Mouse (Mus musculus) stomach, embryonic 14.5 days (tissue): ENCODE data around the gene Gna11. TPM values are rescaled to one million over a fixed set of nuclear protein-coding genes. Genes with fewer than 3 reads are reported as not detected.
A peak's percentile ranks its signal among the peaks of the same experiment; 100 is the strongest.

Experiments used
- ATAC-seq: fragments of 200-750 bp; cut with Nextera tagmentation; 2 replicates; pipeline ENCODE4 v1.8.0; 2017; ENCODE audit warnings: low read depth, moderate TSS enrichment; ENCODE audit not compliant: insufficient number of reproducible peaks, insufficient read depth, low FRiP score
- H3K27ac ChIP-seq: fragments of 300-500 bp; sonication (generic); 2 replicates; pipeline ENCODE4 v1.5.1; 2014; ENCODE audit warnings: mild to moderate bottlenecking, low read length, moderate library complexity, mixed read lengths
- H3K27me3 ChIP-seq: fragments of 300-500 bp; sonication (generic); 2 replicates; pipeline ENCODE4 v1.6.1; 2014; ENCODE audit warnings: low read length, control low read depth, mixed read lengths; ENCODE audit not compliant: control insufficient read depth, insufficient read depth
- H3K36me3 ChIP-seq: fragments of 300-500 bp; sonication (generic); 2 replicates; pipeline ENCODE4 v1.6.1; 2014; ENCODE audit warnings: mild to moderate bottlenecking, control low read depth, low read length, moderate library complexity, mixed read lengths; ENCODE audit not compliant: control insufficient read depth, insufficient read depth
- H3K4me1 ChIP-seq: fragments of 300-500 bp; sonication (generic); 2 replicates; pipeline ENCODE4 v1.6.1; 2014; ENCODE audit warnings: low read length, control low read depth, mixed read lengths; ENCODE audit not compliant: control insufficient read depth, insufficient read depth
- H3K4me2 ChIP-seq: fragments of 300-500 bp; sonication (generic); replicated peaks from 2 replicates; pipeline ENCODE4 v1.6.1; 2014; ENCODE audit warnings: low read depth, low read length, control low read depth
- H3K4me3 ChIP-seq: fragments of 300-500 bp; sonication (generic); 2 replicates; pipeline ENCODE4 v1.5.1; 2014; ENCODE audit warnings: low read depth, low read length, control low read depth
- H3K9ac ChIP-seq: fragments of 300-500 bp; sonication (generic); replicated peaks from 2 replicates; pipeline ENCODE4 v1.6.1; 2014; ENCODE audit warnings: low read depth, mild to moderate bottlenecking, control low read depth, low read length, moderate library complexity, mixed read lengths
- H3K9me3 ChIP-seq: fragments of 300-500 bp; sonication (generic); 2 replicates; pipeline ENCODE4 v1.6.1; 2016; ENCODE audit warnings: low read depth, low read length, control low read depth; ENCODE audit not compliant: control insufficient read depth
- WGBS: fragments of 180-500 bp; shearing (Covaris S2); extraction: QIAGEN DNeasy Blood & Tissue Kit; methylation state at CpG from one replicate; pipeline ENCODE4 v1.1.7; 2014; 5-methylcytosine and 5-hydroxymethylcytosine counted together
- polyA plus RNA-seq: library from polyadenylated mRNA; unstranded; fragments of >200 nt; fragmentation: Nextera tagmentation; extraction: Ambion mirVana; gene quantifications from 2 replicates; pipeline ENCODE4 v1.2.1, GENCODE M21; 2014

Gna11 gene
- polyA plus RNA-seq, 1 experiment from 2014 or later: 89.3 TPM

DNA sequence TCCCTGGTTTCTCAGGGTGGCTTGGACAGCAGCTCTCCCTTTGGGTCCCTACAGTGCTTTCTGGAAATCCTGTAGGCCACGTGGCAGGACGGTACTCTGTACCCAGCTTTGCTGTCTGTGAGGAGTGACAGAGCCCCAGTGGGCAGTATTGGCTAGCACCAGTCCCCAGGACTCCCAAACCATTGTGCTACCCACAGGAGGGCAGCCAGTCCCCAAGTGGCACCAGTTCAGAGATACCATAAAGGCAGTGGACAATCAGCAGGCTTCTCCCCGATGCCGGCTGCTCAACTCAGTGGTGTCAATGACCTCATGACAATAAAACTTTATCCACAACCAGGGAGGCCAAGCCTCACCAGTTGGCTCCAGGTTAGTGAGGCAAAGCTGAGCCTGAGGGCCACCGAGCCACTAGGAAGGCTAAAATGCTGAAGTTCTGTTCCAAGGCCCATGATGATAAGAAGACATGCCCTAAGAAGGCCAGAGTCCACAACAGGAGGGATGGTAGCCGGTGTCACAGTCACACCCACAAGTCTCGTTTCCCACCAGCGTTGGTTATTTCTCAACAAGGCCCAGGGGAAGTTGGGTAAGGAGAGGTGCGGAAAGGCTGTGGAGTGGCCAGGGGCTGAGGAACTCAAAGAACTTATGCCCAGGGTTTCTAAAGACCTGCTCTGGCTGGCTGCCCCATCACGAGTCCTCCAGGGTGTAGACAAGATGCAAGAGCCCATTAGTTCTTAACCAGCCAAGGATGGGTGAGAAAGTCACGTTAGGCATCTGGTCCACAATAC lies 50.5 kb downstream of the Gna11 start:
- 84% methylated on average over 11 of the region's 11 CpGs for WGBS
- Histone ChIP-seq H3K9ac (no peak overlapping the region), H3K4me1 (peaks cover 12% of the 10 kb centered on the region), H3K27ac (no peak overlapping the region), H3K4me2 (peak overlapping the region; percentile 93; the same call in 1 of the 2 replicates), H3K27me3 (no peaks in the 10 kb centered on the region), H3K36me3 (peaks cover 36% of the 10 kb centered on the region), H3K9me3 (no peaks in the 10 kb centered on the region), H3K4me3 (no peak overlapping the region)
- no peak for ATAC-seq

GRCm38 (mm10) chr10:81493601-81494220 lies 51.3 kb downstream of the Gna11 start:
- no peak overlapping the region for H3K4me2 ChIP-seq
- no peaks in the 10 kb centered on the region for H3K9me3 ChIP-seq
- H3K4me1 ChIP-seq: peaks cover 12% of the 10 kb centered on the region
- H3K9ac ChIP-seq: no peak overlapping the region
- ATAC-seq: no peak
- H3K4me3 ChIP-seq: no peak overlapping the region
- 82% methylated on average over 8 of the region's 8 CpGs for WGBS
- peaks cover 42% of the 10 kb centered on the region for H3K36me3 ChIP-seq
- no peak overlapping the region for H3K27ac ChIP-seq
- no peaks in the 10 kb centered on the region for H3K27me3 ChIP-seq

DNA sequence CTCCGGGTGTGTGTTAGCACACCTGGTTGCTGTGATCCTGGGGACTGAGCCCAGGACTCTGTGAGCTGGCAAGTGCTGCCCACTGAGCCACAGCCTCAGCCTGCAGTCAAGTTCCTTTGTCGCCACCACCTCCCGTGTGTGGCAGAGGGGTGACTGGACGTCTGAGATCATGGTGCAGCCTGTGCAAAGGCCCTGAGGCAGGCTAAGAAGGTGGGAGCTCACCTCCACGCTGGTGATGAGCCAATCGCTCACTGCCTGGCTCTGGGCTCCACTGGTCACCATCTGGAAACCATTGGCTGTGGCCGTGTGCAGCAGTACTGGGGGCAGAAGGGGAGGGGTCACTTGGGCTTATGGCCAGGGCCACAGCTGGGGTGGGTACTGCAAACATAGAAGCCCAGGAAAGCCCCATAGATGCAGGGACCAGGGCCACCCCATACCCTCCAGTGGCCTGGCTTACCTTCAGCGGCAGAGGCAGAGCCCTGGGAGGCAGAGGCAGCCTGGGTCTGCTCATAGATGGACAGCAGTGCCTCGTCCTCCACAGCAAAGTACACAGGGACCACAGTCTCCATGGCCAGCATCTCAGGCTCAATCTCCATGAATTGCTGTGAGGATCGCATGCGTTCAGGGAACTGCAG lies 52.3 kb downstream of the Gna11 start:
- no peak overlapping the region for H3K27ac ChIP-seq
- H3K9ac ChIP-seq: no peak overlapping the region
- no peak overlapping the region for H3K4me2 ChIP-seq
- H3K9me3 ChIP-seq: no peaks in the 10 kb centered on the region
- 91% methylated on average over 11 of the region's 11 CpGs for WGBS
- H3K4me1 ChIP-seq: peaks cover 12% of the 10 kb centered on the region
- peaks cover 52% of the 10 kb centered on the region for H3K36me3 ChIP-seq
- H3K27me3 ChIP-seq: no peaks in the 10 kb centered on the region
- ATAC-seq: no peak
- H3K4me3 ChIP-seq: no peak overlapping the region

DNA sequence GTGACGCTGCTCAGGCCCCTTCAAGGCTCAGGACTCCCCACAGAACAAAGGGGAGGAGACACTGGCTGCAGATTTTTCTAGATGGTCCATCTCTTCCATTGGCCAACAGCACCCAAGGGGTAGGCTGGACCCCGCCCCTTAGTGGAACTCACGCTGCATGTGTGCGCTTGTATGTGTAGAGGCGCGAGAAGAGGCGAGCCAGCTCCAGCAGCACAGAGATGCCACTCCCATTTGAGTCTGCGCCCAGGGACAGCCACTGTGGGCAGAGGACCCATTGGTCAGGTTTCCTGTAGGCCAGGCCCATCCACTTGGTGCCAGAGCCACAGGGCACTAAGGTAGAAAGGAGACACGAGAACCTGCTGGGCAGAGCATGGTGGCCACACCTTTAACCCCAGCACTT lies 54.0 kb downstream of the Gna11 start:
- ATAC-seq: no peak
- peaks cover 12% of the 10 kb centered on the region for H3K4me1 ChIP-seq
- WGBS: 90% methylated on average over 9 of the region's 9 CpGs
- no peak overlapping the region for H3K9ac ChIP-seq
- H3K4me2 ChIP-seq: no peak overlapping the region
- H3K27me3 ChIP-seq: no peaks in the 10 kb centered on the region
- no peak overlapping the region for H3K27ac ChIP-seq
- H3K9me3 ChIP-seq: no peaks in the 10 kb centered on the region
- H3K36me3 ChIP-seq: peaks cover 62% of the 10 kb centered on the region
- H3K4me3 ChIP-seq: no peak overlapping the region

DNA sequence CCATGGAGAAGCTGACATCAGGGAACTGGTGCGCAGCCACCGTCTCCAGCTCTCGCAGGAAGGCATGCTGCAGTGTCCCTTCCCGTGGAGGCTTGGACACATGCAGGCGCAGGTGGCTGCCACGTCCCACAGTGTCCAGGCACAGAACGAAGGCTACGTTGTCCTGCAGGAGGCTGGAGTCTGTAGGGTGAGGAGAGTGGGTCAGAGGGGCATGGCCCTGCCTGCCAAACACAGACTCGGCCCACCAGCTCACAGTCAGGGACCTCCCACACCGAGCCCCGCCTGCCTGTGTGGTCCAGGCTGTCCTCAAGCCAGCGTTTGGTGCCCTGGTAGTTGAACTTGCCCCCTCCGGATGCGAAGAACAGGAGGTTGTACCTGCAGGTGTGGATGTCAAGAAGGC lies 55.0 kb downstream of the Gna11 start:
- ATAC-seq: no peak
- Histone ChIP-seq H3K9me3 (no peaks in the 10 kb centered on the region), H3K4me3 (no peak overlapping the region), H3K4me2 (no peak overlapping the region), H3K27ac (no peak overlapping the region), H3K36me3 (peaks cover 62% of the 10 kb centered on the region), H3K4me1 (peaks cover 7% of the 10 kb centered on the region), H3K27me3 (no peaks in the 10 kb centered on the region), H3K9ac (no peak overlapping the region)
- 77% methylated on average over 14 of the region's 14 CpGs for WGBS

DNA sequence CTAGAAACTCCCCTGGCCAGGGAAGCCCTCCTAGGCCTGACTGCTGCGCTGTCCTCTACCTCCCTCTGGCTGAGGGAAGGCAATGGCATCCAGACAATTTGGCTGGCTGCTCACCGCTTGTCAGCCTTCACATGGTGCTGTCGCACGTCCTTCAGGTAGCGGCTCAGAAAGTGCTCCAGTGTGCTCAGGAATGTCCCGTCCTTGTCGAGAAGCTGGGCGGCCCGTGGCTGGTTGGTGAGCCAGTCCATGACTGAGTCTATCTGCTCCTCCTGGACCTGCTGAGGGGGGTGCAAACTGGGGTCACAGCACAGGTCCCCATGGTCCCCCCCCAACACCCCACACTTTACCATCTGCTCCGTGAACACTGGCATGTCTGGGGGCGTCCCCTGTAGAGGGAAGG lies 56.9 kb downstream of the Gna11 start:
- no peak overlapping the region for H3K4me2 ChIP-seq
- H3K36me3 ChIP-seq: peaks cover 61% of the 10 kb centered on the region
- no peak overlapping the region for H3K9ac ChIP-seq
- H3K27me3 ChIP-seq: no peaks in the 10 kb centered on the region
- no peaks in the 10 kb centered on the region for H3K9me3 ChIP-seq
- WGBS: 82% methylated on average over 11 of the region's 11 CpGs
- ATAC-seq: no peak
- H3K4me1 ChIP-seq: no peaks in the 10 kb centered on the region
- H3K27ac ChIP-seq: no peak overlapping the region
- no peak overlapping the region for H3K4me3 ChIP-seq

DNA sequence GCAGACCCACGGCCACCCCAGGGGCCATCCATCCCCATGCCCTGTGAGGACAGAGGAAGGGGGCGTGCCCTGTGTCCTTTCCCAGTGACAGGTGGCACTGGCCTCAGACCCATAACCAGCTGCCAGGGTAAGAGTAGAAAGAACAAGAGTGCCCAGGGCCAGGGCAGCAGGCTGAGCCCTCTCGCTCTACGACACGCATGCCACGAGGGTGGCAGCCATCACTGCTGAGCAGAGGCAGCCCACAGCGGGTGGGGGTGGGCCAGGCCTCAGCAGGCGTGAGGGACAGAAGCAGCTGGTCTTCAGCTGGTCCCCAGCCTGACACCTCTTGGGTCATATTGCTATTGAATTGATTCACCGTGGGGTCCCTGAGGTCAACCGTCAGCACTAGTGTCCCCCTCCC lies 58.5 kb downstream of the Gna11 start:
- Histone ChIP-seq H3K9me3 (no peaks in the 10 kb centered on the region), H3K4me3 (no peak overlapping the region), H3K36me3 (peaks cover 46% of the 10 kb centered on the region), H3K9ac (no peak overlapping the region), H3K27ac (no peak overlapping the region), H3K4me1 (no peaks in the 10 kb centered on the region), H3K4me2 (no peak overlapping the region), H3K27me3 (0 out of 2 replicates have a peak, but pooled peaks cover 4% of the 10 kb centered on the region)
- ATAC-seq: no peak
- WGBS: 88% methylated on average over 10 of the region's 10 CpGs

GRCm38 (mm10) chr10:81485479-81486018 lies 59.4 kb downstream of the Gna11 start:
- Histone ChIP-seq H3K4me1 (no peaks in the 10 kb centered on the region), H3K4me2 (no peak overlapping the region), H3K36me3 (peaks cover 37% of the 10 kb centered on the region), H3K27me3 (0 out of 2 replicates have a peak, but pooled peaks cover 4% of the 10 kb centered on the region), H3K4me3 (no peak overlapping the region), H3K9ac (no peak overlapping the region), H3K9me3 (no peaks in the 10 kb centered on the region), H3K27ac (no peak overlapping the region)
- WGBS: 72% methylated on average over 7 of the region's 7 CpGs
- no peak for ATAC-seq
